Mouse (Mus musculus): Measurements from ENCODE around the gene Ank3.

The Ank3 gene

DNA sequence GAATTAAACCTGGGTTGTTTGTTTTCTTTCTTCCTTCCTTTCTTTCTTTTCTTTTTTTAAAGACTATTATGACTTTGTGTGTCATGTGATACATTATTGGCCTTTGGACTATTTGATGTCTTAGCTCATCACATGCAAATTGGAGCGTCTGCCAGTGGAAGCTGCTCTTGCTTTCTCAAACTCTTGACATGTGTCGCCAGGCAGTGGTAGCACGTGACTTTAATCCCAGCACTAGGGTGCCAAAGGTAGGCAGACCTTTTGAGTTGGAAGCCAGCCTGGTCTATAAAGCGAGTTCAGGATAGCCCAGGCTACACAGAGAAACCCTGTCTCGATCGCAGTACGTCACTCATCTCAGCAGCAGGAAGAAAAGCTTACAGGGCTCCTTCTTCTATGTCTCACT is 542.4 kb downstream of the Ank3 start:
- no peak for ATAC-seq (ENCODE audit: insufficient number of reproducible peaks, low FRiP score, low TSS enrichment)

DNA sequence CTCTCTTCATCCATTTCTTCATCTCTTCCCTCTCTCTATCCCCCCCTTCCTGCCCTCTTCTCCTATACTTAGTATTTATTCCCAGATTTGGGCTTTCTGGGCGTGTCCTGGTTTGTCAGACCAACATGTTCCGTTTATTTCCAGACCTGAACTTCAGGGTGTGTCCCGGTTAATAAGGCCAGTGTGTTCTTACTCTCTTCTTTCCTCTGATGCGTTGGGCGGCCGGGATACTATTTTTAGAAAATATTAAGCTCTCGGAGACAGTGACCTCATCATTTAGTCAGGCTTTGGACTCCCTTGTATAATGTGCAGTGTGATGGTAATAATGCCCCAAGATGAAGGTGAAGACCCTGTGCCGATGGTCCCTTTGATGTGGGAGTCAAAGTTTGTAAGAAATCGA is 546.3 kb downstream of the Ank3 start:
- ATAC-seq (ENCODE audit: insufficient number of reproducible peaks, low FRiP score, low TSS enrichment) = no peak

DNA sequence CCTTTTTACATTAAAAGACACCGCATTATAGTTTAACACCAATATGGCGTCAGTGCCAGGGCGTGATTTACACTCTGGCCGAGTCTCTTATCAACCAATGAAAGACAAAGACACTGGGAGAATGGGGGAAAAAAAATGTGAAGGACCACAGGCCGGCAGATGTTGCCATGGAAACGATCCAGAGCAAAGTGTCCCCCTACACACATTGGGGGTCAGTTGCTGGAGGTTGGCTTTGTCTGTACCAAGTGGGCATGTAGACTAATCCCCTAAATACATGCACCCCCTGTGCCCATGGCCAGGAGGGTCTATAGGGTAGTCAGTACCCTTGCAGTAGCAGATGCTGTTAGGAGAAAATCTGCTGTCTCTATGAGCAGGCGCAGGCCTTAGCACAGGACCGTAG is 547.3 kb downstream of the Ank3 start:
- no peak for ATAC-seq (ENCODE audit: insufficient number of reproducible peaks, low FRiP score, low TSS enrichment)

DNA sequence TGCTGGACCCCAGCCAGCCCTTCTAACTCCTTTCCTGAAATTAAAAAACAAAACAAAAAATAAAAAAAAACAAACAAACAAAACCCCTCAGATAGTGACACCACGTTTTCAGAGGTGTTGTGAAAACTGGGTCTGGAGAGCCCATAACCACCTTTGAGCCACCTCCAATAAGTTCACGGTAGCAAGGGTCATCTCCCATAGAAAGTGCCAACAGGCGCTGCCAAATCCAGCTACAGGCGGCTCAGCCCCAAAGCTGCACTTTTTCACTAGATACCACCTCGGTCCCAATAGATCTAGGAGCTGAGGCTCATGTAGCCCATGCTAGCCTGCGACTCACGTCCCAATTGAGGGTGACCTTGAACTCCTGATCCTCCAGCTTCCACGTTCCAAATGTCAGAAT is 547.7 kb downstream of the Ank3 start:
- ATAC-seq (ENCODE audit: insufficient number of reproducible peaks, low FRiP score, low TSS enrichment) = no peak

DNA sequence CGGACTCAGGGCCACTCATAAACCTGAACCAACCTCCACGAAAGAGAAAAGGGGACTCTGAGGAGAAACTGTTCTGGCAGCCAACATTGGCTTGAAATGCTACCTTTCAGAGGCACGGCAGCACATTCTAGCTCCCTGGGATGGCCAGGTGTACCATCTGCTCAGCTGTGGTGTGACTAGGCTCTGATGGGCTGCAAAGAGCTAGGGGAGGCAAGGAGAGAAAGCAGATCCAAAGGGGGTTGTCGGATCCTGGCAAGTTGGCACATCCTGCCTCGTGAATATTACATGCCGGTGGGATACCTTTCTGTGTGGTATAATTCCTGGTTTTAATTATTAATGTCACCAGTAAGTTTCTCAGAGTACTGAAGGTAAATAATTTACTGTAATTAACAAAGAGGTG is 548.5 kb downstream of the Ank3 start:
- peak; percentile 81 for ATAC-seq (ENCODE audit: insufficient number of reproducible peaks, low FRiP score, low TSS enrichment)

DNA sequence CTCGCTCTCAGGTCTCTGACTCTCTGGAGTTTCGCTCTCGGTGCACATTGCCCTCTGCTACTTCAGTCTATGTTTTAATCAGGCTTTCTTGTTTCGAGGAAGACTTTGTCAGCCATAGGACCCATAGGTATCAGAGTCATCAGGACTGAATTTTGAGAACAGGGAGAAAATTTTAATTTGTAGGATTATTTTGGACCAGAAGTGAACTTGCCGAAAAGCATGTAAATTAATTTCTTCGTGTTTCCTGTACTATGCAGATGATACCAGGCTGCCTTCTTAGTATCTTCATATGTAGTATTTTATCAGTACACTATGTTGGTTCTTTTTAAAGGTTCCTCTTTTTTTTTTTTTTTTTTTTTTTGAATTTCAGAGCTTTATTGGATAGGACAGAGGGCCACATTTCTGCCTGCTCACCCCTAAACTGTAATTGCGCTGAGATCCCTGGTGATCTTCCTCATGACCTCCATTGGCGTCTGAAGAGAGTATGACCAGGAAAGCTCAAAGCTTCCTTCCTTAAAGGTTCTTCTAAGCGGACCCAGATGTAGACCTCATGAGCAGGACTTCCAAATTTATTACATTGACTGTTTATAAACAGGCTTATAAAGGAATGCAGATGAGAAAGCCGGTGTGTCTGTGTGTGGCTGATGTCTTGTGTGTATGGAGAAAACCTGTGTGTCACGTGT is 551.8 kb downstream of the Ank3 start:
- no peak for ATAC-seq (ENCODE audit: insufficient number of reproducible peaks, low FRiP score, low TSS enrichment)

DNA sequence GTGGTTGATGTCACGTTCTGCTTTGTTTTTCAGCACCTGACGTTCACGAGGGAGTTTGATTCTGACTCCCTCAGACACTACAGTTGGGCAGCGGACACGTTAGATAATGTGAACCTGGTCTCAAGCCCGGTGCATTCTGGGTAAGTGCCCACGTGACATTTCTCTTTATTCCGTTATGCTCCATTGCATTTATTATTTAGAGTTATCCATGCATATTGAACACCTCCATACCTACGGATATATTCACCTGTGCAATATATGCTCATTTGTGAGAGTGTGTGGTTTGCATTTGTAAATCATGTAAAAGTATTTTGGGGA is 552.3 kb downstream of the Ank3 start:
- ATAC-seq (ENCODE audit: insufficient number of reproducible peaks, low FRiP score, low TSS enrichment) = no peak

DNA sequence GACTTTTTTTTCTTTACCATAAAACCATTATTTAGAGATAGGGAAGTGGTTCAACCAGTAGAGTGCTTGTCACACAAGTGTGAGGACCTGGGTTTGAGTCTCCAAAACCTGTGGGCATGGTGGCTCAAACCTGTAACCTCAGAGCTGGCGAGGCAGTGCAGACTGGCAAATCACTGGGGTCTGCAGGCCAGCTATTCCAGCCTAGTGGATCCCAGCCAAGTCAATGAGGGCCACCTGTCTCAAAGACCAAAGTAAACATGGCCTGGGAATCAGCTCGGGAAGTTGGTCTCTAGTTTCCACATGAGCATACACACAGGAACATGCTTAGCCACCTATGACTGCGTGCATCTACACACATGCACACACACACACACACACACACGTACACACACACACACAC is 552.9 kb downstream of the Ank3 start:
- ATAC-seq (ENCODE audit: insufficient number of reproducible peaks, low FRiP score, low TSS enrichment) = no peak

DNA sequence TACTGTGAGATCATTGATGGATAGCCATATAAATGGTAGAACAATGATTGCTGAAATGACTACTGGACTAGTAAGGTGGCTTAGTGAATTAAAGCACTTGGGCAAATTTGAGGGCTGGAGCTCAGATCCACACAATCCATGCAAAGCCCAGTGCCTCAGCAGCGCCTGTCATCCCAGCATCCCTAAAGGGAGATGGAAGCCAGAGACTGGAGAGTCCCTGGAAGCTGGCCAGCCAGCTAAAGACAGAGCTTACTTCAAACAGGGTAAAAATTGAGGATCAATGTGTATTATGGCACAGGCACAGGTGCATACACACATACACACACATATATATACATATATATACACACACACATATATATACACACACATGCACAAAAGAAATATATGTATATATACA is 553.7 kb downstream of the Ank3 start:
- no peak for ATAC-seq (ENCODE audit: insufficient number of reproducible peaks, low FRiP score, low TSS enrichment)

DNA sequence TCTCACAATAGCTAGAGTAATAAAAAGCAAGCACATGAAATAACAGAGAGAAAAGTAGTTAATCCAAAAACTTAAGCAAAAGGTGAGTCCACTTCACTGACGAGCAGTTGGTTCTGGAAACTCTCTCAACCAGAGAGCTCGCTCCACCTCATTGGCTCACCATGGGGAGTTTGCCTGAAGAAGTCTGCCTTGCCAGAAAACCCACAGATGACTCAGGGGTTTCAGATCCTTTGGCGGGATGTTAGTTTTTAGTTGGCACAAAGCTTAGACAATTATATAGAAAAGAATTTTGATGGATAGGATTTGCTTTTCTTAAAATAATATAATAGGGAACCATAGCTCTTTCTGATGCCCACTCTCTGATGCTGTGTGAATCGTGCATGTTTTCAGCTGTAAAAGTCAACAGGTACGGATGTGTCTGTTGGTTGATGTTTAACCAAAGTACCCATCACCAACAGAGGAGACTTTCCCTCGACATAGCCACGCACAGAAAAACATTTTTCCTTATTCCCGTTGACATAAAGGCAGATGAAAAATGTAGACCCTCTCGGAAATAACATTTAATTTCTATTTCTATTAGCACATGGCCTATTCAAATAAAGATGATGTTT is 556.2 kb downstream of the Ank3 start:
- no peak for ATAC-seq (ENCODE audit: insufficient number of reproducible peaks, low FRiP score, low TSS enrichment)

DNA sequence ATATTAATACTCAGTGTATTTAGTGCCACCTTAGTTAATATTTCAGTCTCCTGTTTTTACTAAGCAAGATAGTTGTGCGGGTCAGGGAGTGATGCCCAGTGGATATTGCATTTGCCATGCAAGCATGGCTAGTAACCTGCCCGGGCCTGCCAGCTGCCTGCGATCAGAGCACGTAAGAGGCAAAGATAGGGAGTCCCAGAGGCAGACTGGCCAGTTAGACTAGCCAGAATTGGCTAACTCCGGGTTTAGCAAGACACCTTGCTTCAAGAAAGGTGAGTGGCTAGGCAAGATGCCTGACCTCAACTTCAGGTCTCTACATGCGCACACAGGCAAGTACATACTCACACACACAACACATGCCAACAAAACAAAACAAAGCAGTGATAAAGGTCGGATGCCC is 563.7 kb downstream of the Ank3 start:
- no peak for ATAC-seq (ENCODE audit: insufficient number of reproducible peaks, low FRiP score, low TSS enrichment)

DNA sequence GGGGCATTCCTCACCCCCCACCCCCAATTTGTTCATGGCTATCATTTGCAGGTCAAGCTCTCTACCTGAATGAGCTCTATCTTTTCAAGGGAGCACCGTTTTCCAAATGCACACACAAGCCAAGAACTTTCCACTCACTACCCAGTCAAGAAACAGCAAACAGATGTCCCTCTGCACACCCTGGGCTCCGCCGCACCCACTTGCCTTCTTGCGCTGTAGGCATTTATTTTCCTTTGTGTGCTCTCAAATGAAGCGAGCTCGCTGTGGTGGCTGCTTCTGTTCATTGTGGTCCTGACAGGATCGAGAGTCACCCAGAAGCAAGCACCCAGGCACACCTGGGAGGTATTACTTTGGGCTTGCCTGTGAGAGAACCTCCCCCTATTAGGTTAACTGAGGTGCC is 564.4 kb downstream of the Ank3 start:
- no peak for ATAC-seq (ENCODE audit: insufficient number of reproducible peaks, low FRiP score, low TSS enrichment)

DNA sequence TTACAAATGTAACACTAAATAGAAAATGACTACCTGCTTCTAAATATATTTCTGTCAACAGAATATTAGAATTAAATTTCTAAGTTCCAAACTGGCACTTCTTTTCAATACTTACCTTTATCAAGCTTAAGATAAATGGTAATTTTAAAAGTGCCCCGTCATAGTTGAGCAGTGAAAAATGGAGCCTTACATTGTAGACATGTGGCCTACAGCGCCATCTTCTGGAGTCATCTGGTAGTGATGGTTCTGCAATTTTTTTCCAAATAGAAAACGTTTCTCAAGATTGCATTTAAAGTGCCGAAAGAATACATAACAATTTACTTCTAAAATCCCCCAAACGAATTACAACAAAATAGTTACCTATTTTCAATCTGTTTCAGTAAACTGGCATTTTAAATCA is 566.0 kb downstream of the Ank3 start:
- no peak for ATAC-seq (ENCODE audit: insufficient number of reproducible peaks, low FRiP score, low TSS enrichment)

DNA sequence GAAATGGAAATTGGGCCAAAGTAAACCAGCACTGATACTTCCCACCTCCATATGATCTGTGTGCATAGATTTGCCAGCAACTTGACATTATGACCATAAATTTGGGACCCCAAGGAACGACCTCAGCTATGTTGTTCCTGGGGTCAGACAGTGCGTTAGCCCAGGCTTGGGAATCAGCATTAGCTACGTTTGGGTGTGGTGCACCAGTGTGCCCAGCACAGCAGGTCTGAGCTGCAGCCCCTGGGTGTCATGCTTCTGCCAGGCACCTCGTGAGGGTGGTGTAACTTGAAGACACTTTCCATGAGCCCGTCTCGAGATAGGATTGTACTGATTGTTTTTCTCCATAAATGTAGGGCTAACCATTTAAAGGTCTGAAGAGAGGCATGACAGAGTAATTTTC is 566.5 kb downstream of the Ank3 start:
- ATAC-seq (ENCODE audit: insufficient number of reproducible peaks, low FRiP score, low TSS enrichment) = no peak

DNA sequence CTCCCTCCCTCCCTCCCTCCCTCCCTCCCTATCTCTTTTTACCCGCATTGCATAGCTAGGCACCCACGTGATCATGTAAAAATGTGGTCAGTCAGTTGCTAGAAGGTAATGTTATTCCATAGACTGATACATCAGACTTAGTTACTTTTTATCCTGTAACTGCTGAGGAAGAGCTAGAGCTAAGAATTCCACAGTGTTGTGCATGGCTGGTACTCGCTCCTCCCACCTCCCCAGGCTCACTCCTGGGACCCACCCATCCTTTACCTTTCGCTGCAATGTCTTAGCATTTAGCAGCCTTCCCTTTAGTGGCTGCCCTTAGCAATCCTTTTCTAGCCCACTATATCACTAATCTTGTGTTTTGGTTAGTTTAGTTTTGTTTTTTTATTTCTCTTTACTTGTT is 569.4 kb downstream of the Ank3 start:
- no peak for ATAC-seq (ENCODE audit: insufficient number of reproducible peaks, low FRiP score, low TSS enrichment)

DNA sequence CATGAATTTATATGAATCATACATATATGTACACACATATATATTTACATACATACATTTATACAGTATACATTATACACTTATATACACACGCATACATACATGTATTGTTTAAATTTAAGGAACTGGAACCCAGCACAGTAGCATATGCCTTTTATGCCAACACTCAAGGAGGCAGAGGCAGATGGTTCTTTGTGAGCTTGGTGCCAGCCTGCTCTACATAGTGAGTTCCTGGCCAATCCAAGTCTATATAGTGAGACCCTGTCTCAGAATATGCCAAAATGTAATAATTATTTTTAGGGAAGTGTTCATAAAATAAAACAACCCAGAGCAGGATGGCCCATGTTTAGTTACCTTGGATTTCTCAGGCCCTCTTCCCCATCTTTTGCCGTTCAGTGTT is 581.1 kb downstream of the Ank3 start:
- ATAC-seq (ENCODE audit: insufficient number of reproducible peaks, low FRiP score, low TSS enrichment) = 0 out of 2 replicates have a peak, but pooled peaks have one; percentile 49

DNA sequence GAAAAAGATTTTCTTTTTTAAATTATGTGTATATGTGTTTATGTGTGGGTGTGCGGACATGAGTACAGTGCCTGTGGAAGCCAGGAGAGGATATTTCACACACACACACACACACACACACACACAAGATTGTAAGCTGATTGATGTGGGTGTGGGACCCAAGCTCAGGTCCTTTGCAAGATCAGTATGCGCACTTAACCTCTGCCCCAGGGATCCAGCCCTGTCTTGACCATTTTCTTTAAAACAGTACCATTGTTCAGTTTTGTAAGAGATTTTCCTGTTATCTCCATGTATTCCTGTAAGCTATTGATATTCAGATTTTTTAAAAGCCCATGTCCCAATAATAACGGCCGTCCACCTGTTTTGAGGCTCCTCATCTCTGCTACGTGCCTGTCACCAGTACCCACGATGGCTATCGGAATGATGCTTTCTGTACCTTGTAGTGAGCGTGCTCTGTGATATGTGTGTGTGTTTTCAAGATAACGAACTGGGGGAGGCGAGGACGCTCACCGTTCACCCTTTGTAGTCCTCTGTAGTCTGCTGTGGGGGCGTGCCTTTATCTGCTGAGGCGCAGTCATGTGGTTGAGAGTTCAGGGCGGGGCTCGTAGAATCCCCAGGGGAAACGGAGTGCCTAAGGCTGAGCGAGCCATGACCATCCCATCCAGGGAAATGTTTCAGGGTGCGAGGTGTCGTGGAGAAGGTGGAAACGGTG is 583.0 kb downstream of the Ank3 start:
- ATAC-seq (ENCODE audit: insufficient number of reproducible peaks, low FRiP score, low TSS enrichment) = no peak

DNA sequence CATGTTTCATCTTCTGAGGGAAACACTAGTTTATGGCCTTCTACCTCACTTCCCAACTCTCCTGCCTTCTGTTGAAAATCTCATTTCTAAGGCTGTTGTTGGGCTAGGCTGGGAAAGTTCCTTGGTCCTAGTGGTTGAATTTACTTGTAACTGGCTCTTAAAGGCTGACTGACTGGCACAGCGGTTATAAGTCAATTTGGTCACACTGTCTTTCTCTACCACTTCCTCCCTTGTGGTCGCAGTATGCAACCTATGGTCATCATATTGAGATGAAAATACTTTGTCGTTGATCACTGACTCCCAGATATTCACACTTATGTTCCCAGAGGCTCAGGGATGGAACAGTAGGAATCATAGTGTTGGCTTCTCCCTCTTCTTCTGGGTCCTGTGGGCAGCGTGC is 584.1 kb downstream of the Ank3 start:
- ATAC-seq (ENCODE audit: insufficient number of reproducible peaks, low FRiP score, low TSS enrichment) = no peak

DNA sequence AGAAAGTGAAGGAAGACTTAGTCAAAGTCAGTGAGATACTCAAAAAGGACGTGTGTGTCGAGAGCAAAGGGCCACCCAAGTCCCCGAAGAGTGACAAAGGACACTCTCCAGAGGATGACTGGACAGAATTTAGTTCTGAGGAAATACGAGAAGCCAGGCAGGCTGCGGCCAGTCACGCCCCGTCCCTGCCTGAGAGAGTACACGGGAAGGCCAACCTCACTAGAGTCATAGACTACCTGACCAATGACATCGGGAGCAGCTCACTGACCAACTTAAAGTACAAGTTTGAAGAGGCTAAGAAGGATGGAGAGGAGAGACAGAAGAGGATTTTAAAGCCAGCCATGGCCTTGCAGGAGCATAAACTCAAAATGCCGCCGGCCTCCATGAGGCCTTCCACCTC is 588.9 kb downstream of the Ank3 start:
- no peak for ATAC-seq (ENCODE audit: insufficient number of reproducible peaks, low FRiP score, low TSS enrichment)

DNA sequence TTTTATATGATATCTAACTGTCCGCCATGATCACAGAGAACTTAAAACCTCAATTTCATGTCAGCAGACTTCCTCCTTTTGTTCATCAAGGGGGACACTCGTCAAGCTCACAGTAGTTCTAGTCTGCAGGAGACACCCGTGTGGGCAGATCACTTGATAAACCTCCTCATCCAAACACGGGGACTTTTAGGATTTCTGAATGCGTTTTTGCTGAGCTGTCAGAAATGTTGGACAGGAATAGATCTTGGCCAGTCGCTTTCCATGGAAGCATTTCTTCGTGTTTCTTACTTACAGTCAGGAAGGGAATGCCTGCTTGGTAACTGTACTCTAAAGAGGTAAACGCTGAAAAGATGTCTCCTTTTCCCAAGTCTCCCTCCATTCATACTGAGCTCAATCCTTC is 598.5 kb downstream of the Ank3 start:
- no peak for ATAC-seq (ENCODE audit: insufficient number of reproducible peaks, low FRiP score, low TSS enrichment)

DNA sequence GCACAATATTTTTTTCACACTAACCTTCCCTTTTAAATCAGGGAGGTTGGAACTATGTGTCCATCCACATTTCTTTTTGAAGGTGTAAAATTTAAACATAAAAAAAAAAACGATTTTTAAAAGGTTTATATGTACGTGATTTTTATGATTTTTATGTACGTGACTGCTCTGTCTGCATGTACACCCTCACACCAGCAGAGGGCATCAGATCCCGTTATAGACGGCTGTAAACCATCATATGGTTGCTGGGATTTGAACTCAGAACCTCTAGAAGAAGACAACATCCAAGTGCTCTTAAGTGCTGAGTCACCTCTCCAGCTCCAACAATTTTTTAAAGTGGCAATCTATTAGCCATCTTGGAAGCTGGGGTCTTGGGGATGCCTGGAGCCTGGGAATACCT is 605.5 kb downstream of the Ank3 start:
- ATAC-seq (ENCODE audit: insufficient number of reproducible peaks, low FRiP score, low TSS enrichment) = no peak

DNA sequence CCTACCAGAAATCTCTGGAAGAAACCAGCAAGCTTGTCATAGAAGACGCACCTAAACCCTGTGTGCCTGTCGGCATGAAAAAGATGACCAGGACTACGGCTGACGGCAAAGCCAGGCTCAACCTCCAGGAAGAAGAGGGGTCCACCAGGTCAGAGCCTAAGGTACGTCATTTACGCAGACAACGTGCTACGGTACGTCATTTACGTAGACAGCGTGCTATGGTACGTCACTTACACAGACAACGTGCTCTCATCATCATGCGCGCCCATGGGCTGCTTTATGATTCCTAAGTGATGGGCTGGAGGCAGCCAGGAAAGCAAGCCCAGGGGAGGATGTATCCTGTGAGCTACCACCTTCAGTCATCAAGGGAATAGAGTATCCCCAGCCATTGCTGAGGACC is 606.3 kb downstream of the Ank3 start:
- ATAC-seq (ENCODE audit: insufficient number of reproducible peaks, low FRiP score, low TSS enrichment) = no peak
